Mouse (Mus musculus): ENCODE measurements around the gene Myg1.

DNA sequence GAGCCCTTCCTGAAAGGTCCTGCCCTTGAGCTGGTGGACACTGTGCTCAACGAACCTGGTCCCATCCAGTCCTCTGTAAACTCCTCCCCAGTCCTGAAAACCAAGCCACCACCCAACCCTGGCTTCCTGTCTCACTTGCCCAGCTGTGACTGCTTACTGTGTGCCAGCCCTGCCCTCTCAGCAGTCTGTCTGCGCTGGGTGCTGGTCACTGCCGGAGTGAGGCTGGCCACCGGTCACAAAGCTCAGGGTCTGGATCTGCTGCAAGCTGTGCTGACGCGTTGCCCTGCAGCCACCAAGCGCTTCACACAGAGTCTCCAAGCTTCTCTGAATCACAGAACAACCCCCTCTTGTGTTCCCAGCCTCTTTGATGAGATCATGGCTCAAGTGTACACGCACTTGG lies 16.2 kb upstream of the Myg1 start:
- no peak for TF ChIP-seq CTCF (conservative IDR thresholded peaks at IDR 0.05; ENCODE audit: low read length)
- TF ChIP-seq POU5F1 (IDR thresholded peaks at IDR 0.05; ENCODE audit: borderline replicate concordance, low read length), result no peak
- TF ChIP-seq NANOG (IDR thresholded peaks at IDR 0.05; ENCODE audit: borderline replicate concordance, low read length), result no peak
